Mouse (Mus musculus) neural tube, embryonic 13.5 days (tissue): ENCODE results near the gene Slc16a8. TPM values are rescaled to one million over a fixed set of nuclear protein-coding genes. Genes with fewer than 3 reads are reported as not detected.

Source experiments
- ATAC-seq: fragments of 200-750 bp; cut with Nextera tagmentation; 2 replicates; pipeline ENCODE4 v1.8.0; 2017; ENCODE audit warnings: low read depth, mild to moderate bottlenecking, moderate TSS enrichment, moderate library complexity
- H3K27ac ChIP-seq: fragments of 300-500 bp; sonication (generic); replicated peaks from 2 replicates; pipeline ENCODE4 v1.5.1; 2015; ENCODE audit warnings: moderate library complexity, mild to moderate bottlenecking, inconsistent platforms
- H3K27me3 ChIP-seq: fragments of 300-500 bp; sonication (generic); 2 replicates; pipeline ENCODE4 v1.6.1; 2015; ENCODE audit warnings: mild to moderate bottlenecking, inconsistent platforms
- H3K36me3 ChIP-seq: fragments of 300-500 bp; sonication (generic); 2 replicates; pipeline ENCODE4 v1.6.1; 2015; ENCODE audit warnings: mild to moderate bottlenecking, inconsistent platforms
- H3K4me1 ChIP-seq: fragments of 300-500 bp; sonication (generic); replicated peaks from 2 replicates; pipeline ENCODE4 v1.6.1; 2015; ENCODE audit warnings: inconsistent platforms
- H3K4me2 ChIP-seq: fragments of 300-500 bp; sonication (generic); 2 replicates; pipeline ENCODE4 v1.6.1; 2015; ENCODE audit warnings: inconsistent platforms, mild to moderate bottlenecking, moderate library complexity
- H3K4me3 ChIP-seq: fragments of 300-500 bp; sonication (generic); 2 replicates; pipeline ENCODE4 v1.5.1; 2015; ENCODE audit warnings: mild to moderate bottlenecking, inconsistent platforms
- H3K9ac ChIP-seq: fragments of 300-500 bp; sonication (generic); 2 replicates; pipeline ENCODE4 v1.6.1; 2015; ENCODE audit warnings: moderate library complexity, mild to moderate bottlenecking, inconsistent platforms
- H3K9me3 ChIP-seq: fragments of 300-500 bp; sonication (generic); 2 replicates; pipeline ENCODE4 v1.6.1; 2016; ENCODE audit warnings: inconsistent platforms
- WGBS: fragments of 180-500 bp; shearing (Covaris S2); methylation state at CpG from one replicate; pipeline ENCODE4 v1.1.7; 2015; 5-methylcytosine and 5-hydroxymethylcytosine counted together
- polyA plus RNA-seq: library from polyadenylated mRNA; unstranded; fragments of >200 nt; fragmentation: Nextera tagmentation; extraction: Ambion mirVana; gene quantifications from 2 replicates; pipeline ENCODE4 v1.2.1, GENCODE M21; 2015

The Slc16a8 gene
- 0.43 and 0.50 TPM in 2 replicates for polyA plus RNA-seq

DNA sequence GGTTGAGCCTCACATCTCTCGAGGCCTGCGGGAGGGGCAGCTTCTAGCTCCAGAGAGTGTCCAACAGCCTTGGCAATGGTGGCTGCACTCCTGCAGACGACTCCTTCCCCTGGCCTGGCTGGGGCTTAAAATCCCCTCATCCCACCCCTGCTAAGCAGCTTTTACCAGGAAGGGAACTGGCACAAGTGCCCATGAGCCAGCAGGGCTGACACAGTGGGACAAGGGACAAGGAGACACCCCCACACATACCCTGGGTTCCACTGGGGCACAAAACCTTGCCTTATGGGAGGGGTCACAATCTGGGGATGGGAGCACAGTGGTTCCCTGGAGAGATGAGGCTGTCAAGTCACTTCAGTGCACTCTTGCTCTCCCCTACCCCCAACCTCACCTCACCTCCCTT lies at the start of gene Slc16a8:
TSS of gene Slc16a8 (minus strand) at position 101 of the 400 bp plus-strand sequence.
- H3K27me3 ChIP-seq, result peaks cover 72% of the 10 kb centered on the region
- no peak within 1 kb of the TSS for H3K27ac ChIP-seq
- 33% methylated on average over 3 of the region's 3 CpGs for WGBS
- ATAC-seq, result no peak
- H3K9me3 ChIP-seq, result no peaks in the 10 kb centered on the region
- no peak within 1 kb of the TSS for H3K4me3 ChIP-seq
- 0 out of 2 replicates have a peak, but pooled peaks cover 6% of the 10 kb centered on the region for H3K36me3 ChIP-seq
- peaks cover 12% of the 10 kb centered on the region for H3K4me1 ChIP-seq
- no peak within 1 kb of the TSS for H3K9ac ChIP-seq
- no peak within 1 kb of the TSS for H3K4me2 ChIP-seq

DNA sequence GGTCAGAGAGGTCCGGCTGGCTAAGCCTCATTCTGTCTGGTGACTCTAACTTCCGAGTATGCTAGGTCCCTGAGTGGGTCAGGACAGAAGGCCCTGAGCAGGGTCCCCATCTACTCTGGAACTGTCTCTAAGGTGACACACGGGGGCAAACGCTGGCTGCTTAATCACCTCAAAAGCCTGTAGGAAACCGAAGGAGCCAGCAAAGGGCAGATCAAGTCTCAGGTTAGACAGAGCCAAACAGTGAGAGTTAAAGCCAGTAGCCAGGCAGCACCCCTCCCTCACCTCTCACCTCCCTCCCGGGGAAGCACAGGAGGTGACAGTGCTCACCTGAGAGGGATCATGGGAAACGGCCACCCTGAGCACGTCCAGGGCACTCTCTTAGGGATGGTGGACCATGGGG lies 49.2 kb upstream of the Slc16a8 start:
- no peaks in the 10 kb centered on the region for H3K9me3 ChIP-seq
- H3K4me1 ChIP-seq, result no peaks in the 10 kb centered on the region
- no peak for ATAC-seq
- H3K36me3 ChIP-seq, result peaks cover 57% of the 10 kb centered on the region
- no peaks in the 10 kb centered on the region for H3K27me3 ChIP-seq
- H3K27ac ChIP-seq, result no peak overlapping the region
- no peak overlapping the region for H3K4me2 ChIP-seq
- H3K9ac ChIP-seq, result no peak overlapping the region
- H3K4me3 ChIP-seq, result no peak overlapping the region
- whole genome bisulfite sequencing, result 91% methylated on average over 8 of the region's 8 CpGs

DNA sequence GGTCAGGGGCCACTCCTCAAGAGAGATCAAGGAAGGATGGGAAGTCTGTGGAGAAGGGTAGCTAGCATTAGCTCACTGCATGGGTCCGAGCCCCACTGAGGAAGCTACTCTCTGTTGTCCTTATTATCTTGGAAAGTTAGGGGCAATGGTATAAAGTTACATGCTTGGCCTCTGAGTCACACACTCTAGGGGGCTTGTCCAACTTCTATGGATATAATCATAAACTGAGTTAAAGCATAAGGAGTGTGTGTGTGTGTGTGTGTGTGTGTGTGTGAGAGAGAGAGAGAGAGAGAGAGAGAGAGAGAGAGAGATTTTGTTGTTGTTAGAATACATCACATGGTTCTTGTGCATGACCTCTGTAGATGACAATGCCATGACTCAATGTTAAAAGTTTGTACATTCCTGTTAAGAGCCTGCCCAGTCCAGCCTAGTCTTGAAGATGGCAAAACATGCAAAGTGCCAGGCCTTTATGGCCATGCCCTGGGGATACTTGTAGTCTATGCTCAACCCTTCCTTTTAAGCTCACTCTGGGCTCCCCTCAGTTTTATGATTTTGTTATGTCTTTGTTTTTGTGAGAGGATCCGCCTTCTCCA lies 45.1 kb upstream of the Slc16a8 start:
- WGBS, result 87% methylated on average over 2 of the region's 2 CpGs
- no peak for ATAC-seq
- no peak overlapping the region for H3K9ac ChIP-seq

DNA sequence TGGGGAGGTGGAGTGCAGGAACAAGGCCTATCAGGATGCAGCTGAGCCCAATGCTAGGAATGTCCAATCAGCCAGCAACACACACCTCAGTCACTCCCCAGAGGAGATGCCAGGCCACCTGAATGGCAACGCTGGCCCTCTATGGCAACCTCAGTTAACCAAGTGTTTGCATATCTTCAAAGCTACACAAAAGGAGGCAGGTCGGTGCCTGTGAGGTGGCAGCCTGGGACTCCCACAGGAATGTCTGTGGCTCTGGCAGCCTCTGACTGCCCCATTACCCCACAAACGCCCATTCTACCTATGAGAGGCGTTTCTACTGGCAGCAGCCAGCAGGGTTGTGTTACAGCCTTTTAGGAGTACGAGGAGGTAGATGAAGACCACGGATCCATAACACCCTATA lies 44.0 kb upstream of the Slc16a8 start:
- H3K9ac ChIP-seq, result no peak overlapping the region
- H3K4me2 ChIP-seq, result no peak overlapping the region
- no peak overlapping the region for H3K27ac ChIP-seq
- no peaks in the 10 kb centered on the region for H3K9me3 ChIP-seq
- H3K4me1 ChIP-seq, result no peaks in the 10 kb centered on the region
- no peak overlapping the region for H3K4me3 ChIP-seq
- no peaks in the 10 kb centered on the region for H3K27me3 ChIP-seq
- WGBS, result 89% methylated on average over 6 of the region's 6 CpGs
- no peak for ATAC-seq
- H3K36me3 ChIP-seq, result peaks cover 20% of the 10 kb centered on the region; the same call in 1 of the 2 replicates

More for the DNA sequence above, 45.1 kb upstream of the Slc16a8 start:
- no peaks in the 10 kb centered on the region for H3K4me1 ChIP-seq
- peaks cover 26% of the 10 kb centered on the region; the same call in 1 of the 2 replicates for H3K36me3 ChIP-seq
- no peak overlapping the region for H3K27ac ChIP-seq
- H3K27me3 ChIP-seq, result no peaks in the 10 kb centered on the region
- H3K4me2 ChIP-seq, result no peak overlapping the region
- H3K9me3 ChIP-seq, result no peaks in the 10 kb centered on the region
- H3K4me3 ChIP-seq, result no peak overlapping the region

DNA sequence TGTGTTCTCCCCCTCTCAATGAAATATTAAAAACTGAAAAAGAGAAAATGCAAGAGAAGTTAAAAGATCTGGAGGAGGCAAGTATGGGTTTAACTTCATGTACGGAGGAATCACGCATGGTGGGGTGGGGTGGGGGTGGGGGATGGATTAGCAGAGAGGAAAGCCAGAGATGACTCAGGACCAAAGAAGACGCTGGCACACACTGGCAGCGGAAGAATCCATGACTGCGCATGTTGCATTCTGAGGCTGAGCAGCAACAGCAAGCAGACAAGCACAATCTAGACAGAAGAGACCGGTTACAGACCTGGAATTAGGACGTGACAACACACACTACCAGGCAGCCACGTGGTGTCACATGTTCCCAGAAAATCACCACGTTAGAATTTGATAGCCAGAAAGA lies 38.2 kb upstream of the Slc16a8 start:
- H3K9ac ChIP-seq, result no peak overlapping the region
- H3K27ac ChIP-seq, result no peak overlapping the region
- peaks cover 13% of the 10 kb centered on the region for H3K36me3 ChIP-seq
- no peak for ATAC-seq
- no peaks in the 10 kb centered on the region for H3K27me3 ChIP-seq
- no peaks in the 10 kb centered on the region for H3K9me3 ChIP-seq
- H3K4me1 ChIP-seq, result no peaks in the 10 kb centered on the region
- no peak overlapping the region for H3K4me3 ChIP-seq
- WGBS, result 91% methylated on average over 9 of the region's 9 CpGs
- H3K4me2 ChIP-seq, result no peak overlapping the region

DNA sequence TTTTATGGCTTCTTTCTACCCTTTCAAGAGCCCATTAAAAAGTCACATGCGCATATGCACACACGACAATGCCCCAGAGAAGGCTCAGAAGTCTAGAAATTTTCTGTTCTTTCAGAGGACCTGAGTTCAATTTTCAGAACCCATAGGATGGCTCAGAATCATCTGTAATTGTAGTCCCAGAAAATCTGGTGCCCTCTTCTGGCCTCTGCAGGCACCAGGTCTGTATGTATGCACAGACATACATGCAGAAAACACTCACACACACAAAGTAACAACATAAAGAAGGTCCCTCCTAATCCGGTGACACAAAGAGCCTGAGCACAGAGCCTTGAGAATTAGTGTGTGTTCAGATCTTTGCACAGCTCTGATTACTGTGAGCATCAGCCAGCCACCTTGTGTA lies 35.8 kb upstream of the Slc16a8 start:
- WGBS, result 71% methylated on average over 3 of the region's 3 CpGs
- Histone ChIP-seq H3K4me3 (no peak overlapping the region), H3K27me3 (no peaks in the 10 kb centered on the region), H3K9me3 (no peaks in the 10 kb centered on the region), H3K36me3 (peaks cover 29% of the 10 kb centered on the region), H3K9ac (no peak overlapping the region), H3K4me2 (no peak overlapping the region), H3K27ac (no peak overlapping the region), H3K4me1 (no peaks in the 10 kb centered on the region)
- ATAC-seq, result no peak

DNA sequence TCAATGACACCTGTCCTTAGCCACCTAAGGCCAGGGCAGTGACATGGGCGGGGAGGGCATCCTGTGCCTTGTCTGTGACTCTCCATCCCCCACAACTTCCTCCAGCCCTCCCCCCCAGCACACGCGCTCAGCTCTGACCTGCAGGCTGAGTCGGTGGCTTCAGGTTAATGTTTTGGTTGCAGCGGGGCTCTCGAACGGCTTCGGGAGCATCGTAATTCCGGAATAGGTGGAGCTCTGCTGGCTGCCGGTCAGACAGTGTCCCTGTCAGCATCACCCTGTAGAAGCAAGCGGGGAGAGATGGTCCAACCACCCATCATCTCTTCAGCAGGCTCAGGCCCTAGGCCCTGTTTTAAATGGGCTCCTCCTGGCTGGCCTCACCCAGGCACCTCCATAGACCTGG lies 34.9 kb upstream of the Slc16a8 start:
- Histone ChIP-seq H3K27ac (no peak overlapping the region), H3K4me2 (no peak overlapping the region), H3K36me3 (peaks cover 29% of the 10 kb centered on the region), H3K27me3 (no peaks in the 10 kb centered on the region), H3K9me3 (no peaks in the 10 kb centered on the region), H3K4me1 (no peaks in the 10 kb centered on the region), H3K4me3 (no peak overlapping the region), H3K9ac (no peak overlapping the region)
- no peak for ATAC-seq
- 85% methylated on average over 12 of the region's 12 CpGs for WGBS

DNA sequence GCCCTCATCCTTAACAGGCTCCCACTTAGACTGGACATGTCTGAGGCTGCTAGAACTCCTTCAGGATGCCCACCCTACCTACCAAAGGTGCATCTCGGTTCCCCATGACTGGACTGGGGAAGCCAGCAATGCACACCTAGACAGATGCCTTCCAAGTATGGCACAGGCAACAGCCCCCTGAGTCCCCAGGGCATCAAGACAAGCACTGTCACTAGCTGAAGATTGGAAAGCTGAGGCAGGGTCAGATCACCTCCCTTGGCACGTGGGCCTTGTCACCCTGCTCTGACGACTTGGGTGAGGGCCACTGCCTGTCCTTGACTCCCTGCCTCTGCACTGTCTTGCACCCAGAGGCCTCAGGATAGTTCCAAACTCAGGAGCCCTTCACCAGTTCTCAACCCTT lies 33.8 kb upstream of the Slc16a8 start:
- 87% methylated on average over 3 of the region's 3 CpGs for WGBS
- Histone ChIP-seq H3K4me3 (no peak overlapping the region), H3K4me2 (no peak overlapping the region), H3K4me1 (no peaks in the 10 kb centered on the region), H3K9ac (no peak overlapping the region), H3K27ac (no peak overlapping the region), H3K27me3 (no peaks in the 10 kb centered on the region), H3K36me3 (peaks cover 29% of the 10 kb centered on the region), H3K9me3 (no peaks in the 10 kb centered on the region)
- ATAC-seq, result no peak

DNA sequence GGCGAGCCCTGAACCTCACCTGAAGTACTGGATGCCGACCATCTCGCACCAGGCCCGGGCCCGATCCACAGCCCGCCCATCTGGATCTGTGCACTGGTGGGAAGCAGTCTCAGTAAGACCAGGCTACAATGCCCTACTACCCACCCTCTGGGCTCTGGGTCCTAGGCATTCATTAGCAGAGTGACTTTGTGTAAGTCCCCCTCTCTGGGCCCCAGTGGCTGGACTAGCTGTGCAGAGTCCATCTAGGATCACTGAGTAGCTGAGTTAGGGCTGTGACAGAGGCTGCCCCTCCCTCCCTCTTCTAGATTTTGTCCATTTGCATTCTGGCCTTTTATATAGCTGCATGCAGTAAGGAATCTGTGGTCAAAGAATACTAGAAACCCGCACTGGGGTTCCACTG lies 32.5 kb upstream of the Slc16a8 start:
- no peak for ATAC-seq
- WGBS, result 89% methylated on average over 7 of the region's 7 CpGs

DNA sequence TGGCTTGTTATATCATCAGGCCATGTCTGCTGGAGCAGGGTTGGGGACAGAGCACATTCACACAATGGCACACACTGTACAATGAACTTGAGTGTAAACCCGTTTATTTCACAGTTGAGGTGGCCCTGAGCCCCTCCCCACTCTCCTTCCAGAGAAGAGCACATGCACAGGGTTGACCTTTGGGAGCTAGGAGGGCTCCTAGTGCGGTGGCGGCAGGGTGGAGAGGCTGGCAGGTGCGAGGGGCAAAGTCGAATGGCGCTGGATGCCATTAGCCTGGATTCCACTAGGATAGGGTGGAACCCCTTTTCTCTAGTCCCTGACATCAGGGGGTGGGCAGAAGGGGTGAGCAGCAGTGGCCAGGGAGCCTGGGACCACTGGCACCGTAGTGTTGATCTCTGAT lies 31.6 kb upstream of the Slc16a8 start:
- no peak for ATAC-seq
- Histone ChIP-seq H3K4me2 (no peak overlapping the region), H3K9me3 (no peaks in the 10 kb centered on the region), H3K27me3 (no peaks in the 10 kb centered on the region), H3K36me3 (peaks cover 29% of the 10 kb centered on the region), H3K9ac (no peak overlapping the region), H3K27ac (no peak overlapping the region), H3K4me1 (no peaks in the 10 kb centered on the region), H3K4me3 (no peak overlapping the region)
- 90% methylated on average over 7 of the region's 7 CpGs for WGBS

More for the DNA sequence above, 32.5 kb upstream of the Slc16a8 start:
- peaks cover 29% of the 10 kb centered on the region for H3K36me3 ChIP-seq
- no peak overlapping the region for H3K4me2 ChIP-seq
- H3K27ac ChIP-seq, result no peak overlapping the region
- H3K4me1 ChIP-seq, result no peaks in the 10 kb centered on the region
- H3K4me3 ChIP-seq, result no peak overlapping the region
- no peaks in the 10 kb centered on the region for H3K9me3 ChIP-seq
- H3K9ac ChIP-seq, result no peak overlapping the region
- H3K27me3 ChIP-seq, result no peaks in the 10 kb centered on the region

DNA sequence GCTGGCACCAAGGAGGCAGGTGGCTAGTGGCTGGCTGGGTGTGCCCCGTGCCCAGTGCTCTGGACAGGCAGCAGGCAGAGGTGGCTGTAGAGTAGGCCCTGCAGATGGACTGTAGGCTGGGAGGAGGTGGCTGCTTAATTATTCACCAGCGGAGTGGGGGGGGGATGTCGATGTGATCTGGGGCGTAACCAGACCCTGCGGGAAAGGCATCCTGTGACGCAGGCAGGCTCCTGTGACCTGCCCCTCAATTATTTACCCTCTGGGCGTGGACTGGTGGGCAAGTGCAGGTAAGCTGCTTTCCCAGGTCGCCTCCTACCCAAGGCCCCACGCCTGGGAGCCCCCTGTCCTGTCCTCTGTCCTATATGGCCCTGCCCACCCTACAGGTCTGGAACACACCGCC lies 30.8 kb upstream of the Slc16a8 start, which contains the start of gene Baiap2l2:
TSS of gene Baiap2l2 (minus strand) at position 139 of the 400 bp plus-strand sequence.
- Histone ChIP-seq H3K4me1 (no peaks in the 10 kb centered on the region), H3K9me3 (no peaks in the 10 kb centered on the region), H3K27me3 (no peaks in the 10 kb centered on the region), H3K9ac (no peak within 1 kb of the TSS), H3K4me3 (no peak within 1 kb of the TSS), H3K36me3 (peaks cover 29% of the 10 kb centered on the region), H3K27ac (no peak within 1 kb of the TSS), H3K4me2 (no peak within 1 kb of the TSS)
- 75% methylated on average over 10 of the region's 10 CpGs for WGBS
- no peak for ATAC-seq

DNA sequence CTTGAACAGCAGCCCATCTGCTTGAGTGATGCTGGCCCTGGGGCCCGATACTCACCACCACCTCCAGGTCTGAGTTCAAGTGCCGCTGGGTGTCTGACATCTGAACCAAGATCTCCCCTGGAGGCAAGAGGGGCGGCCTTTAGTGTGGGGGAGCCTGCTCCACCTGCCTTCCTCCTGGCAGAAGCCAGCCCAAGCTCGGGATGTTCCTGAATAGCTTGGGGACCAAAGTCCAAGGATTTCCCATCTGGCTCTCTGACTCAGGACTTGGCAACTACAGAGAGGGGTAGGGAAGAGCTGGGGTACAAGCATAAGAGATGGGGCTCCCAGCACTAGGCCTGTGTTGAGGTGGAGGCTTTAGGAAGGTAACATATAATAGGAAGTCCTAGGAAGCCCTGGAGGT lies 28.8 kb upstream of the Slc16a8 start:
- Histone ChIP-seq H3K27ac (no peak overlapping the region), H3K9ac (no peak overlapping the region), H3K4me2 (no peak overlapping the region), H3K27me3 (no peaks in the 10 kb centered on the region), H3K9me3 (no peaks in the 10 kb centered on the region), H3K36me3 (peaks cover 20% of the 10 kb centered on the region), H3K4me3 (no peak overlapping the region), H3K4me1 (no peaks in the 10 kb centered on the region)
- WGBS, result 86% methylated on average over 4 of the region's 4 CpGs
- no peak for ATAC-seq

DNA sequence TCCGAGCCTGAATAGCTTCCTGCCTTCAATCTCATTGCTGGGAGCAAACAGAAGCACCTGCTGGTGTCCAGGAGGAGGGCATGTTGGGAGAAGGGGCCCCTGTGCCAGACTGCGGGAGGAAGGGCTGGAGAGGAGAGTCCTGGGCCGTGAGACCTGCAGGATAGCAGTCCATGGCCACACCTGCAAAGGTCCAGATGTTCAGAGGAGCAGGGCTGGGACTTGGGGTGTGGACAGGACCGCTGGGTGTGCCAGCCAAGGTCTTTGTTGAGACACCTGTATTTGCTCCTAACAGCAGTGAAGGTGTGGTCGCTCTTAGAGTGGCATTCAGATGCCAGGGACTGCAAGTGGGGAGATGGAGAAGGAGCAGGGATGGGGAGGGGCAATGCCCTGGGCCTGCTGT lies 27.9 kb upstream of the Slc16a8 start:
- H3K27me3 ChIP-seq, result no peaks in the 10 kb centered on the region
- WGBS, result 74% methylated on average over 5 of the region's 5 CpGs
- no peaks in the 10 kb centered on the region for H3K9me3 ChIP-seq
- no peak overlapping the region for H3K4me2 ChIP-seq
- no peak overlapping the region for H3K4me3 ChIP-seq
- H3K36me3 ChIP-seq, result peaks cover 16% of the 10 kb centered on the region; the same call in 1 of the 2 replicates
- H3K27ac ChIP-seq, result no peak overlapping the region
- no peaks in the 10 kb centered on the region for H3K4me1 ChIP-seq
- H3K9ac ChIP-seq, result no peak overlapping the region
- ATAC-seq, result no peak
